Mouse (Mus musculus): ENCODE results near the gene Nop2. TPM values are rescaled to one million over a fixed set of nuclear protein-coding genes. Genes with fewer than 3 reads are reported as not detected.
A peak's percentile ranks its signal among the peaks of the same experiment; 100 is the strongest.

Nop2 gene
- polyA plus RNA-seq, 1 experiment, result 22.0 TPM

DNA sequence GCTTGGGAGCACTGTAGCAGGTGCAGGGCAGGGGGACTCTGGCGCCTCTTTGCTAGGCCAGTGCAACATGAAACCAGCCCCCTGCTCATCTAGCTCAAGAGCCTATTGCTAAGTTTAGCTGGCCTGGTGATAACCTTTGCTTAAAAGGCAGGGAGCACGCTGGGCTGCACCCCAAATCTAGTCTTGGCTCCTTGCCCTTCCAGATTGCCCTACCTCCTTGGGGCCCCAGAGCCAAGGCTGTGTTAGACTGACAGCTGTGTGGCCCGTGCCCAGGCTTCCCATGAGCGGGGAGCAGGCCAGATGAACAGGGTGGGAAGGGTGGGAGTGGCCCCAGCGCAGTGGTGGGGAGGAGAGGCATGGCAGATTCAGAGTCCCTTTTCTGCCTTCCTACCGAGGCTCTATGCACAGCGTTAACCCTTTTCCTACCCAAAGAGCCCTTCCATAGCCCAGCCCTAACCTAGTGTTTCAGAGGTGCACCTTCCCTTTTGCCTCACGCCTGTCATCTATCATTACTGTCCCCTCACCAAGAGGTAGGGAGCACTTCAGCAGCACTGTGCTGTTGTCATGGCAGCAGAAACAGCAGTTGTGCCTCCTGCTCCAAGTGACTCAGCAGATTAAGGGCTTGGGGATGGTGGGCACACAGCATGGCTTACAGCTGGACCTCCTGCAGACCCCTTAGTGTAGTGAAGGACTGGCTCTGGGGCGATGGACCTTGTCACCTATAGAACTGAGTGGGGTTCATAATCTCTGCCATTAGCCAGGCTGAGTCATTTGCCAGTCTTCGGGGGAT is 35.3 kb downstream of the Nop2 start:
- DNase-seq (ENCODE audit: extremely low spot score in 1 of 2, low spot score in 1 of 2), result peak in 1 of 2 experiments; percentile 42

GRCm38 (mm10) chr6:125168086-125168485 is 36.4 kb downstream of the Nop2 start:
- DNase-seq (ENCODE audit: extremely low spot score in 1 of 2, low spot score in 1 of 2), result peak in 1 of 2 experiments; percentile 65

DNA sequence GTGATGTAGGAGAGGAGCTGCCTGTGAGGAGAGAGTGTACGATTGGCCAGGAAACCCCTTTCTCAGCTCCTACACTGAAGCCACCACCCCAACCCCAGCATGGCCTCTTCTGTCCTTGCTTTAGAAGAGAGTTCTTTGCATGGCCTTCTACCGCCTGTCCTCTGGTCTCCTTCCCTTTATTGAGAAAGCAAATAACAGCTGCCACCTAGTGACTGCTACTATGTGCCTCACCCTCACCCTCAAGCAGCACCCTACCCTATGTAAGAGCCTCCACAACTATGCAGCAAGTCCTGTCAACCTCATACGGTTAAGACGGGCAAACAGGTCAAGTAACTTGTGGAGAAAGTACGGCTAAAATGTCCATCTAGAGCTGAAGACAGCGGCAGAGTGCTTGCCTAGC is 38.5 kb downstream of the Nop2 start:
- DNase-seq (ENCODE audit: extremely low spot score in 1 of 2, low spot score in 1 of 2), result no peak

DNA sequence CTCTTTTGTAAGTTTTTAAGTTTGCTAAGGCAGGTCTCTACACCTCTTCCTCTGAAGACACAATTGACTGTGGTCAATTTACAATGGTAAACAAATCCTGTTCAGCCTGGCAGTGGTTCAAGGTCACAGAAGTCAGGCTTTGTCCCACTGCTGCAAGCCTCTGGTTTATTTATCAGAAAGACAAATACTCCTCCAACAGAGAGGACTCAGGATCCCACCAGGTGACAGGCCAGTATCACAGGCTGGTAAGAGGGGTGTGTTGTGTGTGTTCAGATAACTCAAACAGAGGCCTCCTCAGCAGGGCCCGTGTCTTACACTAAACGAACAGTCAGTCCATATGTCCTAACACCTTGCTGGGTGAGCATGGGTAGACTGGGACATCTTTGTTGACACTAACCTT is 40.8 kb downstream of the Nop2 start:
- no peak for DNase-seq (ENCODE audit: extremely low spot score in 1 of 2, low spot score in 1 of 2)

DNA sequence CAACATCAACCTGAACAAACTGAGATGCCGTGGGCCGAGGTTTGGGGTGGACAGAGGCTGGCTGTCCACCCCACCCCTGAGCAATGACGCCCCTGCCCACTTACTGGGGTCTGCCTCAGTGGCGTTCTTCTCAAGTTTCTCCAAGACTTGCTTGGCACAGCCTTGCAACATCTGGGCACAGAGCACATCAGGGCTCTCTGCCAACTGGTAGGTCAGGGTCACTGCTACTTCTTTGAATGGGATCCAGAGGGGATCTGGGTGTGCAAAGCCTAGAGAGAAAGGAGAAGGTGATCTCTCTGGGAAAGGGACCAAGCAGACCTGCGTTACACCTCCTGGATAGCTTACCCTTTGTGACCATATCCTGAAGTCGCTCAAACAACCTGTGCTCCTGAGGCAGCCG is 41.5 kb downstream of the Nop2 start:
- DNase-seq (ENCODE audit: extremely low spot score in 1 of 2, low spot score in 1 of 2), result no peak

GRCm38 (mm10) chr6:125175469-125175868 is 43.8 kb downstream of the Nop2 start:
- no peak for DNase-seq (ENCODE audit: extremely low spot score in 1 of 2, low spot score in 1 of 2)

DNA sequence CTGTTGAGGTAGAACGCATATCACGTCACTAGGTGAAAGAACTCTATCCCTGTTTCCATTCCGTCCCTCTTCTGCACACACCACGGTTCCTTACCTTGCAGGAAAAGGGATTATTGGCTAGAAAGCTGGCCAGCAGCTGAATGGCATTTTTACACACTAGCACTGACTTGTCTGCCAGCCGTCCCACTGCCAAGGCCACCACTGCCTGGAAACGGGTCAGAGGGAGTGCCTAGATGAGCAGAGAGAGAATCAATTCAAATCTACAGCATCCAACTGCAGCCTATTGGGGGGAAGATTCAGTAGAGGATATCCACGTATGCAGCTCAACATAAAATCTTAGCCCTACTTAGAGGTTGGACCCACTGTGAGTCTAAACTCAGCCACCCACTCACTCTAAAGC is 47.9 kb downstream of the Nop2 start:
- no peak for DNase-seq (ENCODE audit: extremely low spot score in 1 of 2, low spot score in 1 of 2)

DNA sequence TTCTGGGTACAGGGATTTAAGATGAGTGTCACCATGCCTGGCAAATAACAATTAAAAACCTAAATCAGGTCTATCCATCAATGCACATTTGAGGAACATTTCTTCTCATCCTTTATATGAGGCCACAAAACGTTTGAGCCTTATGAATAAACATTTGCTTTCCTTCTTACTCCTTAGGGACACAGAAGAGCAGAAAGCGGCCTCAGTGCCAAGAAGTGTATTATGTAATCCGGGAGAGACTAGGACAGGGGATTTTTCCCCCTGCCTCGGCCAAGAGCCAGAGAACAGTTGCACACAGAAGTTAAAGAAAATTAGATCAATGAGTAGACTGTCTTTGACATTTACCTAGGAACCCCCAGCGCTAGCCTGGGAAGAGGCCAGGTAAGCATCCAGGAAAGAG is 50.4 kb downstream of the Nop2 start:
- no peak for DNase-seq (ENCODE audit: extremely low spot score in 1 of 2, low spot score in 1 of 2)

DNA sequence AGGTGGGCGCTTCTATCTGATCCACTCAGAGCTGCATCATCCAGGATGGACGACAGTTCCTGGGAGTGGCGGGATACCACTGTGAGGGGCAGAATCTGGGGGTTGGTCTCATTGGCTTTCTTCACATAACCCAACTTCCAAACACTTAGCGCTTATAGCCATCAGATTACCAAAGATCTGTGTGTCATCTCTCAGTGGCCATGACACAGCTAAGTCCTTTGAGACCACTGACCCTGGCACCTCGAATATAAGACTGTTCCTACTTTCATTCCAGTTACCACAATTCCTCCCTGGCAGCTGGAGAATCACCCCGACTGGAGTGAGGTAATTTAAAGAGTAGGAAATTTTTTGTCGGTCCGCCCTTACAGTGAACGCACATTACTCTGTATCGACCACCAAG is 54.5 kb downstream of the Nop2 start:
- DNase-seq (ENCODE audit: extremely low spot score in 1 of 2, low spot score in 1 of 2), result no peak

DNA sequence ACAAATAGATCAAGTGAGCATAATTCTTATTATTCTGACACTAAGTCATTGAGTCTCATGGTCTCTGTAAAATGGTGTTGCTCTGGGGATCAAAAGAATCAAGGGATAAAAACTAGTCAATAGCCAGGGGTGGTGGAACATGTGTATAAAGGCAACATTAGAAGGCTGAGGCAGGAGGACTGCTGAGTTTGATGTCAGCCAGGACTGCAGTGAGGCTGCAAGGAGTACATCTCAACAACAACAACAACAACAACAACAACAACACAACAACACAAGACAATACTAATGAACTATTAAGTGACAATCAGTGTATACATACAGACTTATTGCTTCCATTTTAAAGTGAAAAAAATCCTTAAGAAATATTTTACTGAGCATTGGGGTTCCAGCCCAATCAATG is 59.1 kb downstream of the Nop2 start:
- no peak for DNase-seq (ENCODE audit: extremely low spot score in 1 of 2, low spot score in 1 of 2)

DNA sequence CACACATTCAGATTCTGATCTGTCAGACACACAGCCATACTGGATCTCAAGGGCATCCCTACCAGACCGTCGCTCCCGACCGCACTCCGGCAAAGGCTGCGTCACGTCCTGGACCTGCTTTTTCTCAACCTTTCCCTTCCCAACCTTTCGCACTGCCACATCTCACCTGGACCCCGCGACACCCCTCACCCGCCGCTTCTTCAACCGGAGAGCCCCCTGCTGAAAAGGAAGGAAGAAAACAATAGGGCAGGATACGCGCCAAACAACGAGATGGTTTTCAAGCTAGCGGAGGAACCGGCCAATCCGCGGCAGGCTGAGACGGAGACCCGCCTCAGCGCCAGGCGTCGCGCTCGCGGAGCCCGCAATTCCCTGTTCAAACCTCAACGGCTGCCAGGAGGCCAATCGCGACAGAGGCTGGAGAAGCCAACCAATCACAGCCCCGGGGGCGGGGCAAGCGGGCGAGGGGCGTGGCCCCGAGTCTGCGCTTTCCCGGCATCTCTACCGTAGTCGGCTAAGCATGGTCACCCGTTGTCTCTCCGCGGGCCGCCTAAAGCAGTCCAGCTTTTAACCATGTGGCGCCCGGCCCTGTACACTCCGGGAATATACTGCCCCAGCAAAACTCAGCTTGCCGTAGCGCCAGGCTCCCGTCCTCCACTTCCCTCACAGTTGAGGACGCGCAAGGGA is 59.8 kb downstream of the Nop2 start, which contains the start of the genes Ncapd2 and Mrpl51:
TSS of gene Ncapd2 (minus strand) at position 370 of the 684 bp plus-strand sequence.
TSS of gene Mrpl51 (plus strand) at position 470 of the 684 bp plus-strand sequence.
- DNase-seq (ENCODE audit: extremely low spot score in 1 of 2, low spot score in 1 of 2), result peak; percentile 94 to 98

DNA sequence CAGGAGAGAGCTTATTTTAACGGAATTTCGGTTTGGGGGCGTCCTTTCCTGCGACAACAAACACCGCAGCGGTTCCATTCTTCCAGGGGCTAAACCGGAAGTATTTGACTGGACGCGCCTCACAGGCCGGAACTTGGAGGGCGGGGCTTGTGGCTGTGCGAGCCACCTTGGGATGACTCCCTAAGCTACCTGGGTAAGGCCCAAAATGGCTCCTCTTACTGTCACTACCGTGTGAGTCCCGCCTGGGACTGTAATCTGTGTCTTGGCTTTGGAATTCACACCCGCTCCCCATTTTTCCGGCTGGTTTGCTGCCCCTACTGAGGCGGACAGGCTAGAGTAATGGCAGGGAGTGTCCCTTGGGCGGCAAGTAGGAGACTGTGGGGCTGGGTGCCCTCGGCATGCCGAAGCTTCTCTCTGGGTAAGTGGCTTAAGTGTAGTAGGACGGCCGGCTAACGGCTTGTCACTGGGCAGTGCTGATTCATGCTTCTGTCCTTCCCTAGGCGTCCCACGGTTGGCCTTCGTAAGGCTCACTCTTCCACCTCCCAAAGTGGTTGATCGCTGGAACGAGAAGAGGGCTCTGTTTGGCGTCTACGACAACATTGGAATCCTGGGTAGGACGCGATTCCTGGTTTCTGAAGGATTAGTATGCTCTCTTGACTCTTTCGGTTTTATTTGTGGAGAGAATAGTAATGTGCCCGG is 60.5 kb downstream of the Nop2 start:
- DNase-seq (ENCODE audit: extremely low spot score in 1 of 2, low spot score in 1 of 2), result peak; percentile 83 to 92

- DNase-seq (ENCODE audit: extremely low spot score in 1 of 2, low spot score in 1 of 2), result no peak
Measured at GRCm38 (mm10) chr6:125192841-125193240, 61.1 kb downstream of the Nop2 start.

GRCm38 (mm10) chr6:125193390-125193789 is 61.7 kb downstream of the Nop2 start:
- DNase-seq (ENCODE audit: extremely low spot score in 1 of 2, low spot score in 1 of 2), result no peak

Other genes with a start within 250 kb of the Nop2 start
- 0.64 and 1.3 TPM in 2 replicates for gene Cd4, start 243.7 kb upstream of the Nop2 start, polyA plus RNA-seq (2012; rRNA removed)
- 5.9 and 6.0 TPM in 2 replicates for gene Lag3, start 220.2 kb upstream of the Nop2 start, polyA plus RNA-seq (2012; rRNA removed)
- gene Ptms, start 211.8 kb upstream of the Nop2 start, polyA plus RNA-seq (2012; rRNA removed), result 1,541 and 1,645 TPM in 2 replicates
- gene Mlf2, start 200.5 kb upstream of the Nop2 start, polyA plus RNA-seq (2012; rRNA removed), result 689 and 754 TPM in 2 replicates
- gene Cops7a, start 166.4 kb upstream of the Nop2 start, polyA plus RNA-seq (2012; rRNA removed), result 261 and 265 TPM in 2 replicates
- gene Pianp, start 135.2 kb upstream of the Nop2 start, polyA plus RNA-seq (2012; rRNA removed), result 181 and 198 TPM in 2 replicates
- 49.5 and 54.7 TPM in 2 replicates for gene Zfp384, start 122.8 kb upstream of the Nop2 start, polyA plus RNA-seq (2012; rRNA removed)
- gene Ing4, start 92.1 kb upstream of the Nop2 start, polyA plus RNA-seq (2012; rRNA removed), result 70.8 and 74.9 TPM in 2 replicates
- 23.0 and 23.9 TPM in 2 replicates for gene Acrbp, start 82.2 kb upstream of the Nop2 start, polyA plus RNA-seq (2012; rRNA removed)
- 0.94 and 1.4 TPM in 2 replicates for gene Lpar5, start 64.0 kb upstream of the Nop2 start, polyA plus RNA-seq (2012; rRNA removed)
- gene Chd4, start 35.9 kb upstream of the Nop2 start, polyA plus RNA-seq (2012; rRNA removed), result 91.3 and 103 TPM in 2 replicates
- 86.9 and 94.3 TPM in 2 replicates for gene Iffo1, start 13.3 kb downstream of the Nop2 start, polyA plus RNA-seq (2012; rRNA removed)
- 4,623 and 6,295 TPM in 2 replicates for gene Gapdh, start 34.6 kb downstream of the Nop2 start, polyA plus RNA-seq (2012; rRNA removed)
- 51.7 and 53.6 TPM in 2 replicates for gene Ncapd2, start 59.8 kb downstream of the Nop2 start, polyA plus RNA-seq (2012; rRNA removed)
- 46.7 and 48.7 TPM in 2 replicates for gene Mrpl51, start 59.9 kb downstream of the Nop2 start, polyA plus RNA-seq (2012; rRNA removed)
- gene Vamp1, start 83.6 kb downstream of the Nop2 start, polyA plus RNA-seq (2012; rRNA removed), result 81.5 and 103 TPM in 2 replicates
- gene Tapbpl, start 100.0 kb downstream of the Nop2 start, polyA plus RNA-seq (2012; rRNA removed), result 6.4 and 7.1 TPM in 2 replicates
- gene Cd27, start 105.1 kb downstream of the Nop2 start, polyA plus RNA-seq (2012; rRNA removed), result 0.14 TPM in 1 of 2 replicates, not detected in the other
- not detected in 2 replicates for gene Tuba3a, start 154.1 kb downstream of the Nop2 start, polyA plus RNA-seq (2012; rRNA removed)
- 13.2 and 14.2 TPM in 2 replicates for gene Ltbr, start 182.0 kb downstream of the Nop2 start, polyA plus RNA-seq (2012; rRNA removed)
- gene Scnn1a, start 188.8 kb downstream of the Nop2 start, polyA plus RNA-seq (2012; rRNA removed), result 1.6 and 1.7 TPM in 2 replicates
- gene Tnfrsf1a, start 217.5 kb downstream of the Nop2 start, polyA plus RNA-seq (2012; rRNA removed), result 16.4 and 18.7 TPM in 2 replicates
- gene Plekhg6, start 248.9 kb downstream of the Nop2 start, polyA plus RNA-seq (2012; rRNA removed), result 0.04 and 0.13 TPM in 2 replicates